Mouse (Mus musculus) left cerebral cortex, postnatal 14 days (tissue): Measurements from ENCODE around the gene Zc3h4. TPM values are rescaled to one million over a fixed set of nuclear protein-coding genes. Genes with fewer than 3 reads are reported as not detected.

Experiments
- DNase-seq, 2 experiments: peaks; one replicate each; pipeline ENCODE4 v3.0.0; 2021 to 2022; ENCODE audit warnings: low spot score in 2 of 2, mixed read lengths in 1 of 2
- intact Hi-C: fragments of 180-260 bp; cut with DNase I; formaldehyde crosslinking; loops from one replicate; pipeline ENCODE4 v1.15.1; 2025
- total RNA-seq, 2 experiments: library from RNA; stranded (reverse); gene quantifications; 2 replicates each; pipeline ENCODE4 v1.2.3; 2021

Gene Zc3h4
- total RNA-seq, 2 experiments from 2014 or later: 55.1 to 55.7 TPM

DNA sequence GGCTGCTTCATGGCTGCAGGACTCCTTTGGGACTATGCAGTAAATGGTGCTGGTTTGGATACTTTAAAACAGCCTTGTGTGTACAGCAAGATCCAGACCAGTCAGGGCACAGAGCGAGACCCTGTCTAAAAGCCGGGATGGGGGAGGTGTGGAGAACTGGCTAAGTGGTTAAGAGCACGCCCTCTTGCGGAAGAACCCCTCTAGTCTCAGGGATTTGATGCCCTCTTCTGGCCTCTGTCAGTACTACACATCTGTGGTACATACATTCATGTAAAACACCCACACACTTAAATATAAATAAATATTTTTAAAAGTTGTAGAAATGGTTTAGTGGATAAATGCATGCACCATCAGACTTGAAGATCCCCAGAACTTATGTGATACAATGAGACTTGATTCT lies 65.9 kb downstream of the Zc3h4 start:
- intact Hi-C loops: loop anchor here (10.0 kb wide), 2 partner anchors 172 to 268 kb away; partner anchors contain the start of gene Ap2s1
- DNase-seq: peak; percentile 28 to 70

DNA sequence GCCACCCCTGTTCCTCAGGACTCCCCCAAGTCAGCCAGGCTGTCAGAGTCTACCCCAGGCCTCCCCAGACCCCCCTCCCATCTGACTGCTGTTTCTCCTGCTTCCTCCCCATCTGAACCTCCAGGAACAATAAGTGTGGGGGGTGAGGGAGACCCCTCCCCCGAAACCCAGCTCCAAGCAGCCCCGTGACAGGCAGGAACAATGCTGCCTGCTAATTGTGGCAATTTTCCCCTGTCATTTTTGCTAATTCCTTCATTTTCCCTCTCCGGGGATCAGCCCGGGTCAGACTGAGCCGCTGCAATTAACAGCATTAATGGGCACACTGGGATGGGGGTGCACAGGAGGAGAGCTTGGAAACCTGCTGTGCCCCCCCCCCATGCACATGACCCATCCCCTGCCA lies 67.4 kb downstream of the Zc3h4 start:
- intact Hi-C loops: loop anchor here (10.0 kb wide), 2 partner anchors 173 to 267 kb away; partner anchors contain the start of gene Ap2s1
- no peak for DNase-seq

GRCm38 (mm10) chr7:16471549-16471948 lies 70.8 kb downstream of the Zc3h4 start:
- no peak for DNase-seq
- intact Hi-C loops: no loop called here

- intact Hi-C loops: no loop called here
- no peak for DNase-seq
Observed at GRCm38 (mm10) chr7:16472116-16472709, 71.5 kb downstream of the Zc3h4 start.

- no peak for DNase-seq
- intact Hi-C loops: no loop called here
Observed at GRCm38 (mm10) chr7:16473847-16474246, 73.1 kb downstream of the Zc3h4 start.

GRCm38 (mm10) chr7:16474445-16474844 lies 73.7 kb downstream of the Zc3h4 start:
- DNase-seq: no peak
- intact Hi-C loops: no loop called here

- no peak for DNase-seq
- intact Hi-C loops: no loop called here
Observed at GRCm38 (mm10) chr7:16475321-16475720, 74.6 kb downstream of the Zc3h4 start.

GRCm38 (mm10) chr7:16475764-16476599 lies 75.3 kb downstream of the Zc3h4 start:
- intact Hi-C loops: no loop called here
- no peak for DNase-seq

DNA sequence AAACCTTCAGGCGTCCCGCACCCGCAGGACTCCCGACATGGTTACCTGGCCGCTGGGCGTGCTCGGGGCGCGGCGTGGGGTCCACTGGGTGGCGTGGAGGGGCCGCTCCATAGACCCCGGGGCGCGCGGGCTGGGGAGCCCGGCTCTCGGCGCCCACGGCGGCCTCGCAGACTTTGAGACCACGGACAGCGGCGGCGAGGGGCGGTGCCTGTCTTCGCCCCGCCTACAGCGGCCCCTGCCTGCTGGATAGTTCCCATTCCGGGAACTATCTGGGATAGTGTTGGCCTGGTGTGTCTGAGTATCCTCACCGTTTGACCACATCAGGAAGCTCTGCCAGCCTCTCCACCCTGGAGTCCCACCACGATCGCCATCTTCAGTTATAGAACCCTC lies 75.9 kb downstream of the Zc3h4 start:
- intact Hi-C loops: no loop called here
- no peak for DNase-seq

- DNase-seq: no peak
- intact Hi-C loops: no loop called here
Observed at GRCm38 (mm10) chr7:16477628-16478027, 76.9 kb downstream of the Zc3h4 start, which contains the start of gene Npas1. Gene Npas1, minus strand, starts transcription at chr7:16477728.

Other genes starting within 250 kb of the Zc3h4 start
- 10 to 100 TPM; 37.9 to 40.2 TPM for gene Meis3, start 225.8 kb upstream of the Zc3h4 start, total RNA-seq
- gene Dhx34, start 178.9 kb upstream of the Zc3h4 start, total RNA-seq: 10 to 100 TPM; 10.7 to 11.2 TPM
- under 1 TPM; 0.51 to 0.59 TPM for gene C5ar2, start 156.8 kb upstream of the Zc3h4 start, total RNA-seq
- gene C5ar1, start 141.4 kb upstream of the Zc3h4 start, total RNA-seq: 1 to 10 TPM in 1 of 2 experiments, under 1 TPM in 1; 0.70 to 1.7 TPM
- 10 to 100 TPM; 30.3 to 30.8 TPM for gene Inafm1, start 127.3 kb upstream of the Zc3h4 start, total RNA-seq
- 10 to 100 TPM; 85.2 to 87.3 TPM for gene Ccdc9, start 114.1 kb upstream of the Zc3h4 start, total RNA-seq
- 10 to 100 TPM; 22.3 to 23.0 TPM for gene Bbc3, start 92.5 kb upstream of the Zc3h4 start, total RNA-seq
- 100 to 1,000 TPM; 103 to 108 TPM for gene Sae1, start 13.1 kb upstream of the Zc3h4 start, total RNA-seq
- gene Tmem160, start 51.9 kb downstream of the Zc3h4 start, total RNA-seq: 10 to 100 TPM; 90.4 to 90.8 TPM
- gene Npas1, start 76.8 kb downstream of the Zc3h4 start, total RNA-seq: 10 to 100 TPM; 13.4 to 14.8 TPM
- gene Arhgap35, start 214.1 kb downstream of the Zc3h4 start, total RNA-seq: 100 to 1,000 TPM; 138 to 148 TPM